Mouse (Mus musculus) limb, embryonic 13.5 days (tissue): ENCODE measurements at regions not wholly inside any gene's neighbourhood (a gene's known extent, or its start where the extent isn't known, plus 50 kb on each side); places are given as distances from the start of the nearest gene placed in this dataset.

Experiments
- ATAC-seq: fragments of 200-750 bp; cut with Nextera tagmentation; 2 replicates; pipeline ENCODE4 v1.8.0; 2017; ENCODE audit warnings: low read depth, moderate number of reproducible peaks, moderate TSS enrichment; ENCODE audit not compliant: low FRiP score
- H3K27ac ChIP-seq: fragments of 300-500 bp; sonication (generic); 2 replicates; pipeline ENCODE4 v1.5.1; 2015; ENCODE audit warnings: inconsistent platforms, mild to moderate bottlenecking, moderate library complexity
- H3K27me3 ChIP-seq: fragments of 300-500 bp; sonication (generic); 2 replicates; pipeline ENCODE4 v1.6.1; 2015; ENCODE audit warnings: mild to moderate bottlenecking, inconsistent platforms
- H3K36me3 ChIP-seq: fragments of 300-500 bp; sonication (generic); 2 replicates; pipeline ENCODE4 v1.6.1; 2015; ENCODE audit warnings: inconsistent platforms, mild to moderate bottlenecking, moderate library complexity
- H3K4me1 ChIP-seq: fragments of 300-500 bp; sonication (generic); 2 replicates; pipeline ENCODE4 v1.6.1; 2015; ENCODE audit warnings: inconsistent platforms
- H3K4me2 ChIP-seq: fragments of 300-500 bp; sonication (generic); replicated peaks from 2 replicates; pipeline ENCODE4 v1.6.1; 2015; ENCODE audit warnings: inconsistent platforms, mild to moderate bottlenecking, moderate library complexity
- H3K4me3 ChIP-seq: fragments of 300-500 bp; sonication (generic); 2 replicates; pipeline ENCODE4 v1.5.1; 2015; ENCODE audit warnings: moderate library complexity, mild to moderate bottlenecking, inconsistent platforms
- H3K9ac ChIP-seq: fragments of 300-500 bp; sonication (generic); 2 replicates; pipeline ENCODE4 v1.6.1; 2015; ENCODE audit warnings: mild to moderate bottlenecking, inconsistent platforms
- H3K9me3 ChIP-seq: fragments of 300-500 bp; sonication (generic); 2 replicates; pipeline ENCODE4 v1.6.1; 2016; ENCODE audit warnings: inconsistent platforms
- WGBS: fragments of 180-500 bp; shearing (Covaris S2); methylation state at CpG from one replicate; pipeline ENCODE4 v1.1.7; 2015; 5-methylcytosine and 5-hydroxymethylcytosine counted together

GRCm38 (mm10) chr1:43394035-43394434 lies 50.3 kb upstream of the Nck2 start:
- H3K27me3 ChIP-seq = no peaks in the 10 kb centered on the region
- no peak for ATAC-seq
- no peak overlapping the region for H3K27ac ChIP-seq
- H3K9me3 ChIP-seq = no peaks in the 10 kb centered on the region
- WGBS = 86% methylated on average over 2 of the region's 2 CpGs
- H3K4me1 ChIP-seq = peaks cover 27% of the 10 kb centered on the region
- no peak overlapping the region for H3K4me2 ChIP-seq
- no peaks in the 10 kb centered on the region for H3K36me3 ChIP-seq
- no peak overlapping the region for H3K9ac ChIP-seq
- no peak overlapping the region for H3K4me3 ChIP-seq
